Mouse (Mus musculus) midbrain, embryonic 15.5 days (tissue): Measurements from ENCODE around the gene Cpvl. TPM values are rescaled to one million over a fixed set of nuclear protein-coding genes. Genes with fewer than 3 reads are reported as not detected.

ENCODE experiments used
- ATAC-seq: fragments of 200-750 bp; cut with Nextera tagmentation; replicated peaks from 2 replicates; pipeline ENCODE4 v1.8.0; 2017; ENCODE audit warnings: moderate TSS enrichment
- H3K27ac ChIP-seq: fragments of 300-500 bp; sonication (generic); 2 replicates; pipeline ENCODE4 v1.5.1; 2015; ENCODE audit warnings: mild to moderate bottlenecking, inconsistent platforms
- H3K27me3 ChIP-seq: fragments of 300-500 bp; sonication (generic); replicated peaks from 2 replicates; pipeline ENCODE4 v1.6.1; 2015; ENCODE audit warnings: inconsistent platforms
- H3K36me3 ChIP-seq: fragments of 300-500 bp; sonication (generic); replicated peaks from 2 replicates; pipeline ENCODE4 v1.6.1; 2015; ENCODE audit warnings: inconsistent platforms
- H3K4me1 ChIP-seq: fragments of 300-500 bp; sonication (generic); 2 replicates; pipeline ENCODE4 v1.6.1; 2015; ENCODE audit warnings: inconsistent platforms
- H3K4me2 ChIP-seq: fragments of 300-500 bp; sonication (generic); 2 replicates; pipeline ENCODE4 v1.6.1; 2015; ENCODE audit warnings: inconsistent platforms, mild to moderate bottlenecking, moderate library complexity
- H3K4me3 ChIP-seq: fragments of 300-500 bp; sonication (generic); 2 replicates; pipeline ENCODE4 v1.5.1; 2015; ENCODE audit warnings: mild to moderate bottlenecking, inconsistent platforms
- H3K9ac ChIP-seq: fragments of 300-500 bp; sonication (generic); 2 replicates; pipeline ENCODE4 v1.6.1; 2015; ENCODE audit warnings: mild to moderate bottlenecking, inconsistent platforms
- H3K9me3 ChIP-seq: fragments of 300-500 bp; sonication (generic); 2 replicates; pipeline ENCODE4 v1.6.1; 2016; ENCODE audit warnings: inconsistent platforms
- WGBS: fragments of 180-500 bp; shearing (Covaris S2); methylation state at CpG from one replicate; pipeline ENCODE4 v1.1.7; 2015; ENCODE audit warnings: mixed read lengths; 5-methylcytosine and 5-hydroxymethylcytosine counted together
- polyA plus RNA-seq: library from polyadenylated mRNA; unstranded; fragments of >200 nt; fragmentation: Nextera tagmentation; extraction: Ambion mirVana; gene quantifications from 2 replicates; pipeline ENCODE4 v1.2.1, GENCODE M21; 2015

The Cpvl gene
- polyA plus RNA-seq, 1 experiment from 2014 or later, result not detected

DNA sequence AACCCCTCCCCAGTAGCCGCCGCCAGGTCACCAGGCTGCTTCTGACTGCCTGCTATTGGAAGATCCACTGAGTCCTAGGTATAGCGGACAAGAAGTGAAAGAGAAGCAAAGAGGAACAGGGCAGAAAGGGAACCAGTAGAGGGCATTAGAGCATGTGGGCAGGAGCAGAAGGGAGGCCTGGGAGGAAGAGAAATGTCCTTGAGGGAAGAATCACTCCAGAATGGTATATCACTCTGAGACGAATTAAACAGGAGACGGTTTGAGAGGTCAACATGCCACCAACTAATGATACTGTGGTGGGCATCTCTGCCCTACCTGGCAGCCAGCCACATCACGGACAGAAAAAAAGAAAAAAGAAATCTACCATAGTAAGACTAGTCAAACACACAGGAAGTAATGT lies 9.9 kb downstream of the Cpvl start:
- ATAC-seq, result no peak
- Histone ChIP-seq H3K36me3 (no peaks in the 10 kb centered on the region), H3K9me3 (no peaks in the 10 kb centered on the region), H3K27ac (no peak overlapping the region), H3K27me3 (no peaks in the 10 kb centered on the region), H3K4me2 (no peak overlapping the region), H3K4me1 (peaks cover 35% of the 10 kb centered on the region), H3K4me3 (no peak overlapping the region), H3K9ac (no peak overlapping the region)
- WGBS, result 86% methylated on average over 6 of the region's 6 CpGs

DNA sequence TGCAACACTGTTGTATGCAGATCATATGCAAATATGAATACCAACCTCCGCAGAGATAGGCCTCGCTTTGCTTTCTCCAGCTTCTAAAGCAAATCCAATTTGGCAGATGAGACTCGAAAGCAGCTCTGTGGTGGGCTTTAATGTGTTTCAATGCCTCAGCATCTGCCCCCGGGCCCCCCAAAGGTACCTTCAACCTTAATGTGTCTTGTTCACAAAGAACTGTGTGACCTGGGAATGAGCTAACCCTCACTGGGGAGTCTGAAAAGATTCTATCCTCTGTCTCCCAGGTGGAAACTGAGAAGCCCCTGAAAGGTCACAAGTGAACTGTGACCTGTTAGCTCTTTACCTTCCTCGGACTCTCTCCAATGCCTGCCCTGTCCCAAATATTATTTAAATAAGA lies 11.9 kb downstream of the Cpvl start:
- peak overlapping the region; percentile 21; the same call in 1 of the 2 replicates for H3K27ac ChIP-seq
- no peak overlapping the region for H3K4me2 ChIP-seq
- peaks cover 23% of the 10 kb centered on the region for H3K4me1 ChIP-seq
- H3K27me3 ChIP-seq, result no peaks in the 10 kb centered on the region
- no peak overlapping the region for H3K4me3 ChIP-seq
- H3K9ac ChIP-seq, result no peak overlapping the region
- no peaks in the 10 kb centered on the region for H3K36me3 ChIP-seq
- no peaks in the 10 kb centered on the region for H3K9me3 ChIP-seq
- WGBS, result 38% methylated on average over 5 of the region's 5 CpGs
- no peak for ATAC-seq

DNA sequence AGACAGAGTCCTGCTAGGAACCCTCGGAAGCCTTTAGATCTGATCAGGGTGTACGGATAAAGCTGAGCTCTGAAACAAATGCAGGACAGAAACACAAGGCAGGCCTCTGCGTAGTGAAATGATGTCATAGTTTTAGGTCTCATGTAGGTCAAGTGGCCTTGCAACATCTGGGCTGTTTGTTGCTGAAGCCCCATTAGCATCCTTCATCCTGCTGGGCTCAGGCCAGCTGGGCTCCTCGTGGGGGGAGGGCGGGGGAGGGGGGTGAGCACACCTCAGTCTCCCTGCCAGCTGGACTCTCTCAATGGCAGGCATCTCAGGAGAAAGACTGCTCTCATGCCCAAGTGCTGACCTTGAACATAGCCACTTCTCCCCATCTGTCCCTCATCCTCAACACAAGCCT lies 12.6 kb downstream of the Cpvl start:
- no peak overlapping the region for H3K4me3 ChIP-seq
- no peak overlapping the region for H3K4me2 ChIP-seq
- H3K9ac ChIP-seq, result no peak overlapping the region
- H3K27ac ChIP-seq, result no peak overlapping the region; the same call in 1 of the 2 replicates
- no peaks in the 10 kb centered on the region for H3K27me3 ChIP-seq
- WGBS, result 31% methylated on average over 5 of the region's 5 CpGs
- H3K4me1 ChIP-seq, result peaks cover 20% of the 10 kb centered on the region
- H3K9me3 ChIP-seq, result no peaks in the 10 kb centered on the region
- ATAC-seq, result no peak
- H3K36me3 ChIP-seq, result no peaks in the 10 kb centered on the region

DNA sequence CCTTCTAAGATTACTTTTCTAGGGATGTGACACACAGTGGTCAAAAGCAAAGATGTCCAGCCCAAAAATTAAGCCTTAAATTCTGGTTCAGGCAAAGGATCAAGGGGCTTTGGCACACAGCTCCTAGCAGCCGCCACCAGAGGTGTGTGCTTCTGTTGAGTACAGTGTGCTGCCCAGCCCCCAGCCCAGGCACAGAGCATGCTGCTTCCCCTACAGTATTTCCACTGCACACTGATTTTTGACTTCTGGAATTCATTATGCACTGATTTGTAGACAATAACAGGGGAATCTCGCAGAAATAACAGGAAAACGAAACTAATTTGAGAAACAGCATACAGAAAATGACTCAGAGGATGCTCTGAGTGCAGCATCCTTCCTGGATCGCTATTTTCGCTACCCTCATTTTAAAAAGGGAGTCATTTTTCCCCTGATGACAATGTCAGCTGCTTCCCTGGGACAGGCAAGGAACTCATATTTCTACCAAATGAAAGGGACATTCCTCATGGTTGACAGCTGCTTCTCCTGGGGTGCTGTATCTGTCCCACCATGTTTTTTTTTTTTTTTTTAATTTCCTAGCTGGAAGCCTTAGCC lies 14.5 kb downstream of the Cpvl start:
- Histone ChIP-seq H3K27me3 (no peaks in the 10 kb centered on the region), H3K4me1 (peaks cover 20% of the 10 kb centered on the region), H3K9ac (no peak overlapping the region), H3K4me2 (no peak overlapping the region), H3K4me3 (no peak overlapping the region), H3K9me3 (no peaks in the 10 kb centered on the region), H3K27ac (no peak overlapping the region), H3K36me3 (no peaks in the 10 kb centered on the region)
- 67% methylated on average over 5 of the region's 5 CpGs for WGBS
- no peak for ATAC-seq

DNA sequence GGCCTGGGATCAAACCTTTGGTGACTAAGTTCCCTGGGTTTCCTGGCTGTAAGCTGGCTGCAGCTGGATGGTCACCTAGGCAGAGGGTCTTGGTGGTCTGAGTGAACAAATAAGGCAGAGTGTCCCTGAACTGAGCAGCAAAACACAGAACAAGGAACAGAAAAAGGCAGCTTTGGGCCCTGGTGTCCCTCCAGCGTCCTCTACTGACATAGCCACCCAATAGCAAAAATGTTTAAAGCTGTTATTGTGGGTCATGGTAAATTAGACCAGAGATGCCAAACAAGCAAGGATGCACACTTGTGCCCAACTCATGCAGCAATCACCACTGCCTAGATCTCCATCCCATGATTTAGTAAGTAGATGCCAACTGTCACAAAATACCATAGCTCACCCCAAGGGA lies 16.5 kb downstream of the Cpvl start:
- Histone ChIP-seq H3K4me2 (no peak overlapping the region), H3K4me1 (peaks cover 20% of the 10 kb centered on the region), H3K4me3 (no peak overlapping the region), H3K9ac (no peak overlapping the region), H3K9me3 (no peaks in the 10 kb centered on the region), H3K27me3 (no peaks in the 10 kb centered on the region), H3K27ac (no peak overlapping the region), H3K36me3 (no peaks in the 10 kb centered on the region)
- whole genome bisulfite sequencing, result 73% methylated on average over 1 of the region's 1 CpGs
- ATAC-seq, result no peak

DNA sequence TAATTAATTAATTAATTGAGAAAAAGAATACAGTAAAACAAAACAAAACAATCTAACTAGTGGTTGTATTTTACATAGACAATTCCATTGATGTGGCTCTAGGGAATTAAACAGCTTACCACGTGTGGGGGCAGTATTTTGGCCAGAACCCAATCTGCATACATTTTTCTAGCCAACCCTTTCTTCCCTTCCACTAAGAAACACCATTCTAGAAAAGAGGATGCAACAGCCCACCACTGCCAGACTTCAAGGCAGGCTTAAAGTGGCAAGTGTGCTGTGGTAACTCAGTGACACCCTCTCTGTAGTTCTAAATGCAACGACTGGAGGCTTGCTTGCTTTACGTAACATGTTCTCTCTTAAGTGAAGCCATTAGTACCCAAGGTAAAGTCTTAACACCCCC lies 18.6 kb downstream of the Cpvl start:
- no peak overlapping the region for H3K9ac ChIP-seq
- no peak overlapping the region for H3K4me2 ChIP-seq
- H3K4me1 ChIP-seq, result peaks cover 8% of the 10 kb centered on the region
- no peak overlapping the region for H3K4me3 ChIP-seq
- no peaks in the 10 kb centered on the region for H3K27me3 ChIP-seq
- WGBS, result 74% methylated on average over 3 of the region's 3 CpGs
- no peaks in the 10 kb centered on the region for H3K9me3 ChIP-seq
- ATAC-seq, result no peak
- H3K27ac ChIP-seq, result no peak overlapping the region
- H3K36me3 ChIP-seq, result no peaks in the 10 kb centered on the region

DNA sequence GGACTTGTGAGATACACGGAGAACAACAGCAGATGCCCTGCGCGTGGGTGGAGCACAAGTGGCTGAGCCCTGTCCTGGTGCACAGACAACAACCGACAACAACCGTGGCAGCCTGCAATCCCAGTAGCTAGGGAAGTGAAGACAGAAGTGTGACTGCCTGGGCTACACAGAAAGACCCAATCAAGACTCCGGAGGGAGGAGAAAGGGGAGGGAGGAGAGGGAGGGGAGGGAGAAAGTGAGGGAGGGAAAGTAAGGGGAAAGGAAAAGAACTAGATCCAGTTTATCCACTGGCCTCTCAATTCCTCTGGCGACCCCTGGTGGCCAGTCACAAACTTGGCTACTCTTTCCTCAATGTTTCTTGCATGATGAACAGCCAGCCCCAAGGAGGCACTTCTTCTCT lies 20.1 kb downstream of the Cpvl start:
- H3K4me1 ChIP-seq, result no peaks in the 10 kb centered on the region
- H3K9me3 ChIP-seq, result no peaks in the 10 kb centered on the region
- no peak overlapping the region for H3K9ac ChIP-seq
- ATAC-seq, result no peak
- no peak overlapping the region for H3K4me3 ChIP-seq
- H3K27ac ChIP-seq, result no peak overlapping the region
- WGBS, result 12% methylated on average over 7 of the region's 7 CpGs
- no peaks in the 10 kb centered on the region for H3K27me3 ChIP-seq
- H3K4me2 ChIP-seq, result no peak overlapping the region
- H3K36me3 ChIP-seq, result no peaks in the 10 kb centered on the region

DNA sequence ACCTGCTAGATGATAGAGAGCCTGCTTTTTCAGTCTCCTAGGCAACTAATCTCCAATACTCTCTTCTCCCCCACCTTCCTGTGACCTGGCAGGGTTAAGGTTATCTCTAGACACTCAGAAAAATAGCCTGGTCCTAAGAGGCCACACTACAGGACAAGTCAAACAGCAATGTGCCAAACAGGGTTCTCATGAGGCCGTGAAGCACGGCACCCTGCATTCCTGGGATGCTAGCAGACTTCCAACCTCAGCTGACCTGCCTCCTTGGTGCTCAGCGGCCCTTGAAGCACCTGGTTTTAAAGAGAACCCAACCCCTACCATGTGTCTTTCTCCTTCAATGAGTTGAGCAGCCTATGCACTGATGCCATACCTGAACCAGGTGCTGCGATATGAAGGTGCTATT lies 22.0 kb downstream of the Cpvl start:
- WGBS, result 63% methylated on average over 4 of the region's 4 CpGs
- no peak for ATAC-seq

DNA sequence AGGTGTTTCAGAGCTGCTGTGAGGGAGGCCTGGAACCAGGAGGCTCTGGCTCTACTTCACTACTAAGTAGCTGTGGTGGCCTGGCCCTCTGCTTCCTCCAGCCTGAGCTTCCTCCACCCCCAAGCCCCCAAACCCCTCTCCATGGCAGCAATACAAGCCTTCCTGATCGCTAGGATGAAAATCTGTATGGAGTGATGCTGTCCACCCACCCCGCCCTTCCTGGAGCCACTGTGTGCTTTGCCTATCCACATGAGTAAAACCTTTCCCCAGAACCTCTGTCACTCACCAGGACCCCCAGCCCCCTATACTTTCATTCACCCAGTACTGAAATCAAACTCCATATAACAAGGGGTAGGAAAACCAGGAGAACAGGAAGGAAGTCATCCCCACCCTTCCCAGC lies 22.6 kb downstream of the Cpvl start:
- WGBS, result 95% methylated on average over 2 of the region's 2 CpGs

More for the DNA sequence above, 22.0 kb downstream of the Cpvl start:
- Histone ChIP-seq H3K4me1 (no peaks in the 10 kb centered on the region), H3K27me3 (no peaks in the 10 kb centered on the region), H3K4me3 (no peak overlapping the region), H3K4me2 (no peak overlapping the region), H3K36me3 (no peaks in the 10 kb centered on the region), H3K9me3 (no peaks in the 10 kb centered on the region), H3K9ac (no peak overlapping the region), H3K27ac (no peak overlapping the region)

DNA sequence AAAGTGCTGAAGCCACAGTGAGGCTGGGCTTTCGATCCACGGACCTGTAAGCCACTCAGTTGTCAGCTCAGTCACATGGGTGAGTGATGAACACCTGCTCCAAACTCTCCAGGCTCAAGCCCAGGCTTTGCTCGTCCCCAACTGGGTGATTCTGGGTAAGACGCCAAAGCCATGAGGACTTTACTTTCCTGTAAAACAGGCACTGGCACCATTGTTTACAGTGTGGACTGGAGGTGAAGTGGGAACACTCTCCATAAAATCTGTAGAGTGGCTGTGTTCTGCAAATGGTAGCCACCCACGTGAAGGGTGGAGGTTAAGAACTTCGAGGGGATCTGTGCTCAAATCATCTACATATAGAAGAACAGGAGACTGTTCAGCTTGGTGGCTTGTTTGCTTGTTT lies 23.2 kb downstream of the Cpvl start:
- no peak for ATAC-seq
- WGBS, result 83% methylated on average over 6 of the region's 6 CpGs
- no peak overlapping the region for H3K9ac ChIP-seq
- no peaks in the 10 kb centered on the region for H3K27me3 ChIP-seq
- H3K36me3 ChIP-seq, result no peaks in the 10 kb centered on the region
- no peak overlapping the region for H3K4me2 ChIP-seq
- H3K4me1 ChIP-seq, result 0 out of 2 replicates have a peak, but pooled peaks cover 4% of the 10 kb centered on the region
- no peak overlapping the region for H3K4me3 ChIP-seq
- no peaks in the 10 kb centered on the region for H3K9me3 ChIP-seq
- H3K27ac ChIP-seq, result no peak overlapping the region

More for the DNA sequence above, 22.6 kb downstream of the Cpvl start:
- Histone ChIP-seq H3K9ac (no peak overlapping the region), H3K27ac (no peak overlapping the region), H3K4me3 (no peak overlapping the region), H3K4me1 (no peaks in the 10 kb centered on the region), H3K36me3 (no peaks in the 10 kb centered on the region), H3K9me3 (no peaks in the 10 kb centered on the region), H3K27me3 (no peaks in the 10 kb centered on the region), H3K4me2 (no peak overlapping the region)
- no peak for ATAC-seq

DNA sequence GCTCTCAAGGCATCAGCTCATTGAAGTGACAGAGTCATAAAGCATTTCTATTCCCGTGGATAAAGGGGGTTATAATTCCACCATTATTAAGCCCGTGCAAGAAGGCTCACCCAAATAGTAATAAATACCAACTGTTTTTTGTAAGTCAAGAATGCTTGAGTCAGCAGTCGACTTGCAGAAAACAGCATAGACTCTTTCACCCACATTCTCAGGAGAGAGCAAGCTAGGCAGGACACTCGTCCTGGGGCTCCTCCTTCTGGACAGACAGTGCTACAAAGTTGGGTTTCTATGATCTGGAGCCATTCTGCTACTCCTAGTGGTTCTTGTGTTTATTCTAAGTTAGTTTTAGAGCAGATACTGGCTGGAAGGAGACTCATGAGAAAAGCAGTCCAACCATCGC lies 24.4 kb downstream of the Cpvl start:
- Histone ChIP-seq H3K4me3 (no peak overlapping the region), H3K4me1 (0 out of 2 replicates have a peak, but pooled peaks cover 10% of the 10 kb centered on the region), H3K27ac (no peak overlapping the region), H3K9me3 (no peaks in the 10 kb centered on the region), H3K4me2 (no peak overlapping the region), H3K27me3 (no peaks in the 10 kb centered on the region), H3K9ac (no peak overlapping the region), H3K36me3 (no peaks in the 10 kb centered on the region)
- ATAC-seq, result no peak
- WGBS, result 52% methylated on average over 5 of the region's 5 CpGs

DNA sequence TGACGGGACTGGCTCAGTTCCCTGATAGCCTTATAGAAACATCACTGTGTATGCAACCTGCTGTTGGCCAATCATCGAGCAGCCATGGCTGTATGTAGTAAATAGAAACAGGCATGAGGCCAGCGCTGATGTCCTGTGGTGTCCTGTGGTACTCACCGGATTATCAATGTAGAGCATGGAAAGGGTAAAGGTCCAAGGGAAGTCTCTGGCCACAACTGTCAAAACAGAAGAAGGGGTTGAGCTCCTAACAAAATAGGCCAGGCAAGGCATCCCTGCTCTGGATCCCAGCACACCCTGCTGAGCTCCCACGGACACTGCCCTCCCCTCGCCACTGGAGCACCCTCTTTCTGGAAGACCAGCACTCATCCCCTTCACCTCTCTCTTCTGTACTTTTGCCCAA lies 25.1 kb downstream of the Cpvl start:
- ATAC-seq, result no peak
- H3K27me3 ChIP-seq, result no peaks in the 10 kb centered on the region
- no peak overlapping the region for H3K27ac ChIP-seq
- no peaks in the 10 kb centered on the region for H3K36me3 ChIP-seq
- no peaks in the 10 kb centered on the region for H3K9me3 ChIP-seq
- 0 out of 2 replicates have a peak, but pooled peaks cover 10% of the 10 kb centered on the region for H3K4me1 ChIP-seq
- no peak overlapping the region for H3K9ac ChIP-seq
- H3K4me2 ChIP-seq, result no peak overlapping the region
- H3K4me3 ChIP-seq, result no peak overlapping the region
- 82% methylated on average over 6 of the region's 6 CpGs for WGBS

DNA sequence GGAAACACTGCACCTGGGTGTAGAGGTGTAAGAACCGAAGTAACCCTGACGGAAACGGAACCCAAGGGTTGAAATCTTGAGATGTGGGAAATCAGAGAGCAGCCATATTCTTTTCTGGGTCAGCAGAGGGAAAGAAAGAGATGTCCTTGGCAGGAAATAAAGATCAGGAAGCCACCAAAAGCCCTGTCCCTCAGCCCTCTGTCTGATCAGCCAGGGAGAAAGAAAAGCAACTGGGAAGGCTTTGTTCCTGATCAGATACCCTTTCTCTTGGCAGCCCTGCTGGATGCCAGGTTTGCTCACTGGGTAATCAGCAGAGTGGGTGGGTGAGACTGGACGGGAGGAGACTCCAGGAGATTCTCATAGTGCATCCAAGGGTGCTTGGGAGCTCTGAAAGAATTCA lies 27.1 kb downstream of the Cpvl start:
- H3K9ac ChIP-seq, result no peak overlapping the region
- H3K4me3 ChIP-seq, result no peak overlapping the region
- H3K27me3 ChIP-seq, result no peaks in the 10 kb centered on the region
- ATAC-seq, result no peak
- no peaks in the 10 kb centered on the region for H3K36me3 ChIP-seq
- no peak overlapping the region for H3K4me2 ChIP-seq
- WGBS, result 69% methylated on average over 4 of the region's 4 CpGs
- no peaks in the 10 kb centered on the region for H3K9me3 ChIP-seq
- H3K4me1 ChIP-seq, result 0 out of 2 replicates have a peak, but pooled peaks cover 10% of the 10 kb centered on the region
- H3K27ac ChIP-seq, result no peak overlapping the region
